Mouse (Mus musculus): ENCODE results near the gene Fstl4. TPM values are rescaled to one million over a fixed set of nuclear protein-coding genes. Genes with fewer than 3 reads are reported as not detected.

Fstl4 gene
- polyA plus RNA-seq, 1 experiment from 2014 or later: 2.3 TPM

- Histone ChIP-seq H3K4me1 (no peaks in the 10 kb centered on the region), H3K4me3 (no peak overlapping the region), H3K9me3 (replicated peaks) (no peaks in the 10 kb centered on the region), H3K4me2 (no peak overlapping the region), H3K36me3 (ENCODE audit: poor library complexity, severe bottlenecking) (no peaks in the 10 kb centered on the region), H3K27ac (no peak overlapping the region), H3K27me3 (0 out of 2 replicates have a peak, but pooled peaks cover 2% of the 10 kb centered on the region), H3K9ac (no peak overlapping the region)
- 70% methylated on average over 9 of the region's 9 CpGs for WGBS
- no peak for ATAC-seq
Observed at GRCm38 (mm10) chr11:52744593-52745450, 19.6 kb upstream of the Fstl4 start.

DNA sequence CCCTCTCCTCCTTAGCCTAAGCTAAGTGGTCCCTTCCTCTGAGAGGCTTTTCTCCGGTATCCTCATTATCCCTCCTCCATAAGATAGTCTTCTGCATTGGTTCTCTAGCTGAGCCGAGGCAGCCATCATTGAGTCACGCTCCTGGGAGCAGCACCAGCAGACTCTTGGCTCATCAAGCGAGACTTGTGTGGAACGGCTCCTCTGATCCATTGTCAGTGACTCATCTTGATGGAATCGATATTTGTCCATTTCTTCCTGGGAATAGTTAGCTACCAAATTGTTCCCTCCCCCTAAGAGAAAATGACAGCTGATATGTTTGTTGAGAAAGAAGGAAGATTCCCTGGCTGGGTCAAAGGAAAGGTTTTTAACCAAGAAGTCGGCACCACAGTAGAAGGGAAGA, 17.2 kb upstream of the Fstl4 start:
- no peak for ATAC-seq
- H3K27me3 ChIP-seq: 0 out of 2 replicates have a peak, but pooled peaks cover 2% of the 10 kb centered on the region
- no peak overlapping the region for H3K9ac ChIP-seq
- H3K9me3 ChIP-seq (replicated peaks): no peaks in the 10 kb centered on the region
- H3K27ac ChIP-seq: no peak overlapping the region
- no peak overlapping the region for H3K4me3 ChIP-seq
- H3K4me2 ChIP-seq: no peak overlapping the region
- H3K4me1 ChIP-seq: no peaks in the 10 kb centered on the region
- H3K36me3 ChIP-seq (ENCODE audit: poor library complexity, severe bottlenecking): no peaks in the 10 kb centered on the region
- WGBS: 84% methylated on average over 7 of the region's 7 CpGs

- no peak for ATAC-seq
Observed at GRCm38 (mm10) chr11:52747766-52748456, 16.5 kb upstream of the Fstl4 start.

GRCm38 (mm10) chr11:52749988-52750387, 14.4 kb upstream of the Fstl4 start:
- 93% methylated on average over 6 of the region's 6 CpGs for WGBS
- no peak overlapping the region for H3K4me2 ChIP-seq
- H3K27ac ChIP-seq: no peak overlapping the region
- ATAC-seq: no peak
- no peaks in the 10 kb centered on the region for H3K36me3 ChIP-seq (ENCODE audit: poor library complexity, severe bottlenecking)
- H3K27me3 ChIP-seq: 0 out of 2 replicates have a peak, but pooled peaks cover 2% of the 10 kb centered on the region
- H3K4me3 ChIP-seq: no peak overlapping the region
- no peaks in the 10 kb centered on the region for H3K9me3 ChIP-seq (replicated peaks)
- 0 out of 2 replicates have a peak, but pooled peaks cover 4% of the 10 kb centered on the region for H3K4me1 ChIP-seq
- H3K9ac ChIP-seq: no peak overlapping the region

More at GRCm38 (mm10) chr11:52747766-52748456, 16.5 kb upstream of the Fstl4 start:
- H3K4me1 ChIP-seq: no peaks in the 10 kb centered on the region
- H3K27ac ChIP-seq: no peak overlapping the region
- 0 out of 2 replicates have a peak, but pooled peaks cover 2% of the 10 kb centered on the region for H3K27me3 ChIP-seq
- 14% methylated on average over 6 of the region's 6 CpGs for WGBS
- H3K9me3 ChIP-seq (replicated peaks): no peaks in the 10 kb centered on the region
- H3K4me3 ChIP-seq: no peak overlapping the region
- H3K4me2 ChIP-seq: no peak overlapping the region
- no peaks in the 10 kb centered on the region for H3K36me3 ChIP-seq (ENCODE audit: poor library complexity, severe bottlenecking)
- H3K9ac ChIP-seq: no peak overlapping the region

GRCm38 (mm10) chr11:52752524-52752923, 11.9 kb upstream of the Fstl4 start:
- no peak overlapping the region for H3K4me3 ChIP-seq
- no peaks in the 10 kb centered on the region for H3K36me3 ChIP-seq (ENCODE audit: poor library complexity, severe bottlenecking)
- 0 out of 2 replicates have a peak, but pooled peaks cover 4% of the 10 kb centered on the region for H3K4me1 ChIP-seq
- no peaks in the 10 kb centered on the region for H3K9me3 ChIP-seq (replicated peaks)
- H3K4me2 ChIP-seq: no peak overlapping the region
- 85% methylated on average over 12 of the region's 12 CpGs for WGBS
- 0 out of 2 replicates have a peak, but pooled peaks cover 2% of the 10 kb centered on the region for H3K27me3 ChIP-seq
- ATAC-seq: no peak
- no peak overlapping the region for H3K9ac ChIP-seq
- no peak overlapping the region for H3K27ac ChIP-seq

DNA sequence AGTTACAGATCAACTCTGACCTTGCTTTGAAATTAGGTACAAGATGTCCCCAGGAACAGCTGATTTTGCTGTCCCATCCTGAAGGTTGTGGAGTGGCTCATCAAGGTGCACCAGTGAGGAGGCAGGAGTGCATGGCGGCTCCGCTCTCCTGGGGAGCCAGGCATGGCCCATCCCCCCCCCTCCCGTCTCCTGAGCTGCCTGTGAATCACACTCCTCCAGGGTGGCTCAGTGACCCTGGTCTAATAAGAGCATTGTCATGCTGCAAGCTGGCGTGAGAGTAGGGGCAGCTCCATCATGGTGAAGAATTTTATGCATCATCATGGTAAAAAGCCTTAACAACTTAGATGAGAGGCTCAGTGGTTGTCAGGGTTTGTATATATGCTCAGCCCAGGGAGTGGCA, 11.2 kb upstream of the Fstl4 start:
- 33% methylated on average over 4 of the region's 4 CpGs for WGBS

DNA sequence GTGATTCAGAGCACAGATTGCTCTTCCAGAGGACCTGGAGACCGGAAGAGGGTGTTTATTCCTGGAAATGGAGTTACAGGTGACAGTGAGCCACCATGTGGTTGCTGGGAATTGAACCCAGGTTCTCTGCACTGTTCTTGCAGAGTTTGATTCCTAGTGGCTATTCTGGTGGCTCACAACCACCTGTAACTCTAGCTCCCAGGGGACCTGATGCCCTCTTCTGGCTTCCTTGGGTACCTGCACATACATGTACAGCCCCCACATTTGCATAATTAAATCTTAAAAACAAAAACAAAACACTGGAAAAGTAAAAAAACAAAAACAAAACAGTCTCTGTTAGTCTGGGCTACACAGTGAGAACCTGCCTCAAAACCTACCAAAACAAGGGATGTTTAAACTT, 2.6 kb upstream of the Fstl4 start:
- H3K4me1 ChIP-seq: peaks cover 18% of the 10 kb centered on the region
- no peak overlapping the region for H3K4me2 ChIP-seq
- no peaks in the 10 kb centered on the region for H3K9me3 ChIP-seq (replicated peaks)
- no peaks in the 10 kb centered on the region for H3K36me3 ChIP-seq (ENCODE audit: poor library complexity, severe bottlenecking)
- no peak for ATAC-seq
- H3K27ac ChIP-seq: no peak overlapping the region
- H3K9ac ChIP-seq: no peak overlapping the region
- peaks cover 48% of the 10 kb centered on the region for H3K27me3 ChIP-seq
- H3K4me3 ChIP-seq: no peak overlapping the region
- WGBS: 80% methylated on average over 1 of the region's 1 CpGs

More for the DNA sequence above, 11.2 kb upstream of the Fstl4 start:
- no peak for ATAC-seq
- H3K27ac ChIP-seq: no peak overlapping the region
- H3K9ac ChIP-seq: no peak overlapping the region
- H3K9me3 ChIP-seq (replicated peaks): no peaks in the 10 kb centered on the region
- no peak overlapping the region for H3K4me2 ChIP-seq
- H3K4me3 ChIP-seq: no peak overlapping the region
- H3K36me3 ChIP-seq (ENCODE audit: poor library complexity, severe bottlenecking): no peaks in the 10 kb centered on the region
- 0 out of 2 replicates have a peak, but pooled peaks cover 4% of the 10 kb centered on the region for H3K4me1 ChIP-seq
- no peaks in the 10 kb centered on the region for H3K27me3 ChIP-seq

GRCm38 (mm10) chr11:52764894-52765677, 652 bp downstream of the Fstl4 start:
- H3K27me3 ChIP-seq: peaks cover 52% of the 10 kb centered on the region
- ATAC-seq: no peak
- peak overlapping the region; percentile 100 for H3K4me2 ChIP-seq
- H3K4me1 ChIP-seq: peaks cover 18% of the 10 kb centered on the region
- H3K9me3 ChIP-seq (replicated peaks): no peaks in the 10 kb centered on the region
- H3K9ac ChIP-seq: peak overlapping the region; percentile 73
- peak overlapping the region; percentile 65 for H3K4me3 ChIP-seq
- no peak overlapping the region for H3K27ac ChIP-seq
- H3K36me3 ChIP-seq (ENCODE audit: poor library complexity, severe bottlenecking): no peaks in the 10 kb centered on the region
- under 1% methylated on average over 53 of the region's 53 CpGs for WGBS

DNA sequence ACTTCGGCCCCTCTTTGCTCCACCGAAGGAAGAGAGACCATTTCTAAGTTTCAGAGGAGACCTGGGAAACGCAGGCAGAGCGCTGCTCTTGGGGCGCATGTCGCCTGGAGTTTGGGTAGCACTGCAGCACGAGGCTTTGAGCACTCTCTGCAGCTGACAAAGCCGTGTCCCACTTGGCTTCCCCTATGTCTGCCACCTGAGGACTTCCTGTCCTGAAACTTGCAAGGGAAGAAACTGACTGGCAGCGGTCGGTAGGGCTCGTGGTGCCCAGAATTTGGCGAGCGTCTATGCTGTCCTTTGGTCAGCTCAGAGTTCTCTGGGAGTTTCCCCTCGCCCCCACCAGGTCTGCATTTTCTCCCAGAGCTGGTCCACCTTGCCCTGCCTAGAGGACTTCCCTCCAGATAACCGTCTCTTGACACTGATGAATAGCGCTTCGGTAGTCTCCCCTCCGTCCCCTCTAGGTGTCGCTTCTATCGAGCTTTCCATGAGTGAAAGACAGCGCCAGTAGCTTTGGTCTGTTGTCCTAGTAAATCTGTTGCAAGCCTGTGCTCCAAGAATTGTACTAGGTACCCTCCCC, 1.3 kb downstream of the Fstl4 start:
- 0 out of 2 replicates have a peak, but pooled peaks have one; percentile 57 for ATAC-seq
- peaks cover 53% of the 10 kb centered on the region for H3K27me3 ChIP-seq
- 2% methylated on average over 21 of the region's 21 CpGs for WGBS
- H3K27ac ChIP-seq: no peak overlapping the region
- no peaks in the 10 kb centered on the region for H3K9me3 ChIP-seq (replicated peaks)
- H3K36me3 ChIP-seq (ENCODE audit: poor library complexity, severe bottlenecking): no peaks in the 10 kb centered on the region
- peak overlapping the region; percentile 73; the same call in 1 of the 2 replicates for H3K9ac ChIP-seq
- peak overlapping the region; percentile 65 for H3K4me3 ChIP-seq
- peak overlapping the region; percentile 100 for H3K4me2 ChIP-seq
- peaks cover 18% of the 10 kb centered on the region for H3K4me1 ChIP-seq

- Histone ChIP-seq H3K36me3 (ENCODE audit: poor library complexity, severe bottlenecking) (no peaks in the 10 kb centered on the region), H3K9me3 (replicated peaks) (no peaks in the 10 kb centered on the region), H3K9ac (no peak overlapping the region), H3K4me3 (no peak overlapping the region), H3K4me2 (no peak overlapping the region), H3K27ac (no peak overlapping the region), H3K4me1 (peaks cover 18% of the 10 kb centered on the region), H3K27me3 (peaks cover 44% of the 10 kb centered on the region)
- no peak for ATAC-seq
- 73% methylated on average over 3 of the region's 3 CpGs for WGBS
Observed at GRCm38 (mm10) chr11:52767921-52768320, 3.5 kb downstream of the Fstl4 start.

GRCm38 (mm10) chr11:52773073-52773472, 8.6 kb downstream of the Fstl4 start:
- no peak for ATAC-seq
- H3K36me3 ChIP-seq (ENCODE audit: poor library complexity, severe bottlenecking): no peaks in the 10 kb centered on the region
- H3K27me3 ChIP-seq: 0 out of 2 replicates have a peak, but pooled peaks cover 9% of the 10 kb centered on the region
- no peak overlapping the region for H3K4me2 ChIP-seq
- peaks cover 23% of the 10 kb centered on the region for H3K4me1 ChIP-seq
- no peak overlapping the region for H3K4me3 ChIP-seq
- WGBS: 84% methylated on average over 3 of the region's 3 CpGs
- no peaks in the 10 kb centered on the region for H3K9me3 ChIP-seq (replicated peaks)
- H3K27ac ChIP-seq: no peak overlapping the region
- no peak overlapping the region for H3K9ac ChIP-seq

All from forebrain, embryonic 13.5 days (tissue).